Mouse (Mus musculus): ENCODE results near the gene Rora.

GRCm38 (mm10) chr9:69055302-69055701 lies 401.7 kb downstream of the Rora start:
- TF ChIP-seq CTCF (IDR thresholded peaks at IDR 0.05; ENCODE audit: low read depth) (no peak), EP300 (IDR thresholded peaks at IDR 0.05; ENCODE audit: low read depth) (no peak)
